Mouse (Mus musculus) layer of hippocampus, adult 11-12 months (tissue): ENCODE results near the gene Mss51.

Source experiments
- DNase-seq: peaks from one replicate; pipeline ENCODE4 v3.0.0; 2022; ENCODE audit warnings: low spot score

Mss51 gene

DNA sequence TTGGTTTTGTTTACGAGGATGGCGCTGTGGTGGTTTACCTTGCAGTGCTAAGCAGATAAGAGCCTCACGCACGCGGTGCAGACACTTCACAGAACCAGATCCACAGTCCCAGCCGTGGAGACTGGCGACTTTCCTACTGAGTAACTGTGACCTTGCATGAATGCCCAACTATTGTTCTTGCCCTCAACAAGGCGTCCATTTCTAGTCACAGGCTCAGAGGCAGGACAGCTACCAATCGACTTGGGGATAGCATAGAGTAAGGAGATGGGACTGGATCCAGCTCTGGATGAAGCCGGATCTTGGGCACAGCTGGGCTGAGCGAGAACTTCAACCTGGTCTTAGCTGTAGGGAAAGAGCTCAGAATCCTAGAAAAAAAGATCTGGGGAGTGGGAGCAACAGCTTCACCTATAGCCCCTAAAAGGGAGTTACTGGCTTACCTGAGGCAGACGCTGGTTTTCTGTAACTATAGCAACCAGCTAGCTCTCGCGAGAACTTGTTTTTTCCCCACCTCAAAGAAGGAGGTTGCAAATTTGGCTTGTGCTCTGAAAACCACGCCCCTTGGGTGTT is 44.9 kb downstream of the Mss51 start, which contains the start of gene Cfap70:
Cfap70 (minus strand) TSS at position 462 of the 567 bp plus-strand sequence.
- peak; percentile 60 for DNase-seq

DNA sequence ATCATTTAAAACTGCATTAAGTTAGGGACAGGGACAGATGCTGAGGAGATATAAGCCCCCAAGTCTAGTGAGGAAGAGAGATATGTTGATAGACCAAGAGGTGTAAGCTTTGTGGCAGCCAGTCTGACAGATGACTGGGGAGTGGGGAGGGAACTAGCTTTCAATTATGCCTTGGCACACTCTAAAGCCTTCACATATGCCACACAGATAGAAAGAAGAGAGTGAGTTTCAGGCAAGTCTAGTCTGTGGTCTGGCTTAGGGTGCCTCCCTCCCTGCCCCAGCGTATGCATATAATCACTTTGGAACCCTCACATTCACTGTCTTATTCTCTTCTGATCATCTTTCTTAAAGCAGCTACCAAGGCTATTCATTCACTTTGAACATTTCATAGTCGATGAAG is 45.4 kb downstream of the Mss51 start:
- no peak for DNase-seq

DNA sequence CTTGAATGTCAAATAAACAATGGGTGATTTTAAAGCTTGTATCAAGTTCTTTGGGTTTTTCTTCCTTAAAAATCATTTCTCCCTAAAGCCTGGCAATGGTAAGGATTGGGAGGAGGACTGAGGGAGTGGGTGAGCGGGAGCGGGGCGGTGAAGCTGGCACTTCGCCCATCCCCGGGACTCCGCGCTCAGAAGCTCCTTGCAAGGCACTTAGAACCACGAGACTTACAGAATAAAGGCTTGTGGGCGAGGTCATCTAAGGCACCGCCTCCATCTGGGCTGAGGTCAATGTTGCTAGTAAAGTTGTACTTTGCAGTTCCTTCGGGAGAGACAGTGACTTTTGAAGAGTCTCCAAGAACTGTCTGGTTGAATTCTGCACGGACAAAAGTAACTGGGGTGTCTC is 49.5 kb downstream of the Mss51 start:
- DNase-seq = no peak

DNA sequence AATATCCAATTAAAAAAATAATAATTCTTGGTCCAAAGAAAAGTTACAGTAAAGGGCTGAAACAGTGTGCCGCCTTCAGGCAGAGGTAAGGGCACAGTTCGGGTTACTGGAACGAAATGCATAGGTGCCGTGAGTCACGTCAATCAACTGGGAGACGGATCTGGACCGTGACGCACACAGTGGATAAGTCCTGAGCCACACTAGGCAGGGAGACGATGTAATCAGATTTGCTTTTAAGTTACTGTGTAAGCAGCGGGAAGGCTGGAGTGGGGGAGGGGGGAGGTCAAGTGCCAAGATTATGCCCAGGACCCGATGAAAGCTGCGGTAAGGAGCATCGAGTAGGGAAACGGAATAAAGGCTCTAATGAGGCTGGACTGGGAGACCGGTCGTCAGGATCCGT is 54.4 kb downstream of the Mss51 start:
- no peak for DNase-seq

DNA sequence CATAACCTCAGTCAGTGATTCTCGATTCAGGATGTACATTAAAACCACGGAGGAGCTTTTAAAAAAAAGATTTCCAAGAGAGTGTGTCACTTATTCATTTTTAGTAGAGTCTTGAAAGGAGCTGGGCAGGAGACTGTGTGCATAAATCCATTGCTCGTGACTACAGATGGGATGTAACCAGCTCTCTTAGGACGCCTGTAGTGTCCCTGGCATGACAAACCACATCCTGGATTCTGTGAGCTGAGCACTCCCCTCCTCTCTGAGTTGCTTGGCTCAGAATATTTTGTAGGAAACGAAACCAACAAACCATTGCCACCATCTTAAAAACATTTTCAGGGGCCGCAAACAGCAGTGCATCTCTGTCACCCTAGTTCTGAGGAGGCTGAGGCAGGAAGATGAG is 59.7 kb downstream of the Mss51 start:
- DNase-seq = no peak
